Mouse (Mus musculus): Measurements from ENCODE around the gene Hypk. TPM values are rescaled to one million over a fixed set of nuclear protein-coding genes. Genes with fewer than 3 reads are reported as not detected.

Gene Hypk
- total RNA-seq, 2 experiments from 2014 or later = 29.1 to 39.9 TPM

- DNase-seq = peak; percentile 88
These were observed 53.1 kb downstream of the Hypk start, which contains the start of the genes Mfap1a and Wdr76 for GRCm38 (mm10) chr2:121505942-121506882. Mfap1a (minus strand) TSS chr2:121506665. Wdr76 (plus strand) TSS chr2:121506723.

DNA sequence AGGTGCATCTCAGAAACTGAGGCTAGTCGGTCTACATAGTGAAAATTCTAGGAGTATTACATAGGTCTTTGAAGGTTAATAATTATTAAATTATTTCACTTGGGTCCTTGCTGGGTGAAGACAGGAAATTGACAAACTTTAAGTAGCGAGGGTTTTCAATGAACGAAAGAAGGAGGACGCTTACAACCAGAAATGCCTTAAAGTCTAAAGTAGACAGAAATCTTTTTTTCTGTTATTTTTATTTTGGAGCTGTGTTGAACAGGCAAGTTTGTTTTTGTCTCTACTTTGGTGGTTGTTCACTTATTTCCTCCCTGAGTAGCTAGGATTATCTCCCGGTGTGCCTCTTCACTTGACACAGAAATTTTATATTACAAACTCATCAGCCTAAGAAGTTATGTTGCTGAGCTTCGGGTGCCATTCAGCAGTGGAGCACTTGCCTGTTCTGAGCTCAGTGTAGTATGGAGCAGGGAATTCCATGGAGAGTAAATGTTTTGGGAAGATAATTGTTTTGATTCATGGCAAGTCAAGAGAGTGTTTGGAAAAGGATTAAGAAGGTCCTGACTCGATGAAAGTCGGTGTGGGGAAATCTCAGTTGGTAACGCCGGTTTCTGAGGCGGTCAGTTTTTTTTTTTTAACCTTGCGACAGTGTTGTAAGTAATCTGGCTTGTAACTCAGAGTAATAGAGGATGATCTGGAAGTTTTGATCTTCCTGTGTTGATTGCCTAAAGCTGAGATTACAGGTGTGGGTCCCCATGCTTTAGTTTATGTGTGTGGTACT lies 54.3 kb downstream of the Hypk start:
- no peak for DNase-seq

GRCm38 (mm10) chr2:121507951-121508330 lies 54.9 kb downstream of the Hypk start:
- no peak for DNase-seq

Small RNA genes within 50 kb of the gene (microRNA-seq; reads per million reads assigned to microRNA genes)
- gene Gm22953 = not detected

Other genes with a start within 250 kb of the Hypk start
- 10 to 100 TPM; 46.0 to 68.0 TPM for gene Trp53bp1, start 181.9 kb upstream of the Hypk start, total RNA-seq (2021)
- 10 to 100 TPM in 1 of 2 experiments, 1 to 10 TPM in 1; 8.5 to 13.1 TPM for gene Map1a, start 163.7 kb upstream of the Hypk start, total RNA-seq (2021)
- gene Ppip5k1, start 97.9 kb upstream of the Hypk start, total RNA-seq (2021) = 10 to 100 TPM; 40.0 to 51.3 TPM
- 10 to 100 TPM in 1 of 2 experiments, 1 to 10 TPM in 1; 9.0 to 10.9 TPM for gene Ckmt1, start 95.6 kb upstream of the Hypk start, total RNA-seq (2021)
- not detected for gene Strc, start 66.1 kb upstream of the Hypk start, total RNA-seq (2021)
- 100 to 1,000 TPM; 285 to 303 TPM for gene Pdia3, start 39.5 kb upstream of the Hypk start, total RNA-seq (2021)
- 1 to 10 TPM; 2.2 to 4.3 TPM for gene Catsper2, start 39.5 kb upstream of the Hypk start, total RNA-seq (2021)
- gene Ell3, start 9.0 kb upstream of the Hypk start, total RNA-seq (2021) = under 1 TPM; 0.18 to 0.66 TPM
- 100 to 1,000 TPM; 346 to 350 TPM for gene Serf2, start 4.1 kb upstream of the Hypk start, total RNA-seq (2021)
- gene Serinc4, start 3.5 kb downstream of the Hypk start, total RNA-seq (2021) = under 1 TPM in 1 of 2 experiments, not detected in 1; 0.24 TPM
- 10 to 100 TPM; 24.9 to 26.8 TPM for gene Mfap1b, start 20.8 kb downstream of the Hypk start, total RNA-seq (2021)
- 10 to 100 TPM; 24.5 to 25.7 TPM for gene Mfap1a, start 53.4 kb downstream of the Hypk start, total RNA-seq (2021)
- gene Wdr76, start 53.4 kb downstream of the Hypk start, total RNA-seq (2021) = 10 to 100 TPM in 1 of 2 experiments, 1 to 10 TPM in 1; 6.3 to 10.9 TPM